Comparison of ENCODE assay signal across 11 mouse cellular contexts in genomic region chr13:119400166-119400565, GRCm38 (mm10). TPM values are rescaled to one million over a fixed set of nuclear protein-coding genes. Genes with fewer than 3 reads are reported as not detected.
A peak's percentile ranks its signal among the peaks of the same experiment; 100 is the strongest.
DNase-seq lines count a peak whose midpoint lies in the region; ATAC-seq and TF ChIP-seq lines count a peak whose summit lies in the region.
"Had no signal": no experiment of that assay in that cellular context is flagged by ENCODE, and none has a peak within 500 bp of the region (broad histone marks: within the 10 kb centered on the region; RNA-seq: fewer than 3 reads in every experiment).

No protein-coding gene starts in this region.

- TF ChIP-seq RAD21 in CH12.LX (IDR thresholded peaks at IDR 0.05; ENCODE audit: low read depth, low read length) = peak; percentile 14

- dilution Hi-C loops in CH12.LX (cut with MboI; ENCODE audit: extremely low pct_ligation_motif_present, extremely low pct_unique_long_range_greater_than_20kb, low sequenced_read_pairs) = no loop called here

- no peaks in the 10 kb centered on the region for H3K4me1 ChIP-seq in CH12.LX (ENCODE audit: control insufficient read depth in 1 of 2, insufficient read depth in 2 of 2)
- H3K4me1 ChIP-seq in midbrain, embryonic 15.5 days = no peaks in the 10 kb centered on the region
- H3K4me1 ChIP-seq: heart, embryonic 13.5 days had no signal

- no peak for TF ChIP-seq EP300 in CH12.LX (IDR thresholded peaks at IDR 0.05; ENCODE audit: low read length)

- in situ Hi-C loops in CH12.LX (cut with MboI; ENCODE audit: low pct_ligation_motif_present, low pct_unique_long_range_greater_than_20kb, low sequenced_read_pairs) = no loop called here

- WGBS in midbrain, embryonic 15.5 days = 94% methylated on average over 8 of the region's 8 CpGs

- no peaks in the 10 kb centered on the region for H3K79me2 ChIP-seq in CH12.LX (replicated peaks; ENCODE audit: control insufficient read depth, extremely low read depth, insufficient read depth, poor library complexity, severe bottlenecking)

- H3K27ac ChIP-seq in gastrocnemius, adult 2 months = no peak overlapping the region
- no peak overlapping the region for H3K27ac ChIP-seq in CH12.LX (ENCODE audit: insufficient read depth, low read depth)
- H3K27ac ChIP-seq in midbrain, embryonic 15.5 days = no peak overlapping the region
- H3K27ac ChIP-seq: heart, embryonic 13.5 days had no signal

- no peak; the same call in 1 of the 2 replicates for TF ChIP-seq CTCF in gastrocnemius, adult 2 months (IDR thresholded peaks at IDR 0.05)
- TF ChIP-seq CTCF in CH12.LX (conservative IDR thresholded peaks at IDR 0.05 in 1 of 2, IDR thresholded peaks at IDR 0.05 in 1 of 2; ENCODE audit: low read depth in 2 of 2, low read length in 2 of 2) = peak in 1 of 2 experiments; percentile 23; a peak in 2 of 4 replicates

- H3K4me2 ChIP-seq in CH12.LX (ENCODE audit: insufficient read depth, low read depth, poor library complexity, severe bottlenecking) = no peak overlapping the region
- H3K4me2 ChIP-seq in midbrain, embryonic 15.5 days = no peak overlapping the region
- H3K4me2 ChIP-seq: heart, embryonic 13.5 days had no signal

- peak; percentile 21 for DNase-seq in gastrocnemius, adult 2 months
- no peak for DNase-seq in gastrocnemius, postnatal 25 days
- no peak for DNase-seq in CH12.LX (ENCODE audit: extremely low read depth)
- peak; percentile 15 to 22 for DNase-seq in heart, adult 9 months (ENCODE audit: low spot score in 2 of 2)
- peak; percentile 81 for DNase-seq in kidney, postnatal 10 days
- DNase-seq in lung, postnatal 14 days = no peak
- DNase-seq: embryo, embryonic 11 days; lung, postnatal 36 days had no signal

- H3K27me3 ChIP-seq in CH12.LX (replicated peaks) = no peaks in the 10 kb centered on the region
- H3K27me3 ChIP-seq in midbrain, embryonic 15.5 days (replicated peaks) = no peaks in the 10 kb centered on the region
- H3K27me3 ChIP-seq: heart, embryonic 13.5 days had no signal

- intact Hi-C loops in gastrocnemius, adult 2 months (cut with DNase I) = no loop called here

- H3K9me3 ChIP-seq in CH12.LX (replicated peaks; ENCODE audit: low read length) = no peaks in the 10 kb centered on the region
- H3K9me3 ChIP-seq in midbrain, embryonic 15.5 days = no peaks in the 10 kb centered on the region
- H3K9me3 ChIP-seq: heart, embryonic 13.5 days had no signal

- no peak overlapping the region for H3K9ac ChIP-seq in CH12.LX (ENCODE audit: insufficient read depth, low read depth)
- H3K9ac ChIP-seq in midbrain, embryonic 15.5 days = no peak overlapping the region
- H3K9ac ChIP-seq: heart, embryonic 13.5 days had no signal

- H3K4me3 ChIP-seq in gastrocnemius, adult 2 months = no peak overlapping the region
- H3K4me3 ChIP-seq in CH12.LX (replicated peaks in 1 of 3; ENCODE audit: low read depth in 2 of 3, low read length in 2 of 3, poor library complexity in 1 of 3) = no peak overlapping the region
- H3K4me3 ChIP-seq in midbrain, embryonic 15.5 days = no peak overlapping the region
- H3K4me3 ChIP-seq: heart, embryonic 13.5 days had no signal

- H3K36me3 ChIP-seq in CH12.LX (replicated peaks in 1 of 2; ENCODE audit: control insufficient read depth in 1 of 2, insufficient read depth in 1 of 2, low read length in 1 of 2) = peaks cover 24 to 59% of the 10 kb centered on the region in 2 experiments
- peaks cover 18% of the 10 kb centered on the region; the same call in 1 of the 2 replicates for H3K36me3 ChIP-seq in midbrain, embryonic 15.5 days (replicated peaks)

- ATAC-seq in inflammation-experienced regulatory T-cells, adult 6 months = no peak
- no peak for ATAC-seq in midbrain, embryonic 15.5 days (replicated peaks)

- TF ChIP-seq POLR2A in CH12.LX (IDR thresholded peaks at IDR 0.05; ENCODE audit: low read depth, low read length) = no peak

TF ChIP-seq in CH12.LX, 34 proteins besides CTCF, POLR2A, EP300 and RAD21:
- no peak for TF ChIP-seq JUN (IDR thresholded peaks at IDR 0.05; ENCODE audit: insufficient read depth, low read depth, low read length)
- TF ChIP-seq USF1 (IDR thresholded peaks at IDR 0.05; ENCODE audit: low read depth, low read length) = no peak
- TF ChIP-seq POLR2AphosphoS2 (IDR thresholded peaks at IDR 0.05; ENCODE audit: low read depth, low read length) = no peak
- TF ChIP-seq UBTF (IDR thresholded peaks at IDR 0.05; ENCODE audit: low read depth, low read length) = no peak
- TF ChIP-seq ZNF384 (IDR thresholded peaks at IDR 0.05; ENCODE audit: low read depth, low read length) = no peak
- no peak for TF ChIP-seq KAT2A (IDR thresholded peaks at IDR 0.05; ENCODE audit: insufficient replicate concordance, low read length)
- TF ChIP-seq ELF1 (IDR thresholded peaks at IDR 0.05; ENCODE audit: low read depth, low read length) = no peak
- TF ChIP-seq NELFE (IDR thresholded peaks at IDR 0.05; ENCODE audit: low read depth, low read length) = no peak
- no peak for TF ChIP-seq ZKSCAN1 (IDR thresholded peaks at IDR 0.05; ENCODE audit: borderline replicate concordance, low read depth, low read length)
- no peak for TF ChIP-seq RCOR1 (conservative IDR thresholded peaks at IDR 0.05; ENCODE audit: low read depth, low read length)
TF ChIP-seq in CH12.LX: peak in this region for 0.

RNA-seq across cellular contexts. Expression of gene Paip1, which starts 28.2 kb away (rescaled TPM):
- 100 to 1,000 TPM in 1 of 2 experiments, 10 to 100 TPM in 1; 94.1 to 107 TPM for total RNA-seq in gastrocnemius, adult 2 months (2021)
- total RNA-seq in gastrocnemius, postnatal 25 days (2021) = 10 to 100 TPM; 78.6 to 79.2 TPM
- total RNA-seq in CH12.LX (2012; rRNA removed) (25.7 and 29.2 TPM in 2 replicates), CH12.LX (2014; rRNA removed) (53.2 and 55.7 TPM in 2 replicates)
- 37.5 and 44.7 TPM in 2 replicates for polyA plus RNA-seq in CH12.LX (2012; ENCODE audit: insufficient read length, low read depth)
- polyA plus RNA-seq in inflammation-experienced regulatory T-cells, adult 6 months (2017; shearing (Covaris generic)) = 10 to 100 TPM; 50.7 to 54.5 (median 53.0) TPM
- polyA plus RNA-seq in midbrain, embryonic 15.5 days (2015; fragmentation: Nextera tagmentation; extraction: Ambion mirVana) = 142 and 157 TPM in 2 replicates

Comparison
In these comparisons a context has a peak if more than half of its experiments do, and no peak if none do; other contexts are left out.
1. DNase-seq: peak in gastrocnemius, adult 2 months (single experiment), heart, adult 9 months (2 of 2) and kidney, postnatal 10 days (single experiment); none in gastrocnemius, postnatal 25 days (single experiment), CH12.LX (single experiment) and lung, postnatal 14 days (single experiment).